Mouse (Mus musculus) myocyte (in vitro differentiated cells): ENCODE results near the gene Olfr1371. TPM values are rescaled to one million over a fixed set of nuclear protein-coding genes. Genes with fewer than 3 reads are reported as not detected.

ENCODE experiments used
- H3K27me3 ChIP-seq: one replicate; pipeline ENCODE4 v1.6.1; 2011; ENCODE audit not compliant: control insufficient read depth, insufficient read depth, insufficient read length
- H3K36me3 ChIP-seq: one replicate; pipeline ENCODE4 v1.6.1; 2011; ENCODE audit not compliant: control insufficient read depth, insufficient read depth
- H3K4me2 ChIP-seq: one replicate; pipeline ENCODE4 v1.6.1; 2011; ENCODE audit warnings: low read depth, control low read depth
- H3K4me3 ChIP-seq: one replicate; pipeline ENCODE4 v1.5.1; 2011; ENCODE audit warnings: mild to moderate bottlenecking, control low read depth, moderate library complexity
- H3K79me2 ChIP-seq: one replicate; pipeline ENCODE4 v1.6.1; 2011; ENCODE audit not compliant: control insufficient read depth, insufficient read depth
- H3ac ChIP-seq: one replicate; pipeline ENCODE4 v1.6.1; 2011; ENCODE audit not compliant: control insufficient read depth, insufficient read length
- CEBPB ChIP-seq: IDR thresholded peaks from 2 replicates; pipeline ENCODE4 v1.6.1; 2011; ENCODE audit warnings: mild to moderate bottlenecking, moderate library complexity; ENCODE audit not compliant: poor library complexity, insufficient read depth, severe bottlenecking
- E2F4 ChIP-seq: IDR thresholded peaks from one replicate; pipeline ENCODE4 v1.6.1; 2011; ENCODE audit warnings: mild to moderate bottlenecking, control low read depth, moderate library complexity; ENCODE audit not compliant: insufficient read depth
- MAX ChIP-seq: IDR thresholded peaks from one replicate; pipeline ENCODE4 v1.6.1; 2011; ENCODE audit warnings: low read depth, mild to moderate bottlenecking, control low read depth
- MYOD1 ChIP-seq, 3 experiments: IDR thresholded peaks; one replicate each; pipeline ENCODE4 v1.6.1; 2011; ENCODE audit warnings: control low read depth in 2 of 3, low read depth in 2 of 3, mild to moderate bottlenecking in 2 of 3, moderate library complexity in 1 of 3; ENCODE audit not compliant: insufficient read length in 2 of 3, control insufficient read depth in 1 of 3
- MYOG ChIP-seq, 3 experiments: IDR thresholded peaks; one replicate each; pipeline ENCODE4 v1.6.1; 2011; ENCODE audit warnings: control low read depth in 2 of 3, low read depth in 2 of 3, mild to moderate bottlenecking in 2 of 3; ENCODE audit not compliant: insufficient read length in 2 of 3, control insufficient read depth in 1 of 3, insufficient read depth in 1 of 3
- POLR2A ChIP-seq: IDR thresholded peaks from one replicate; pipeline ENCODE4 v1.6.1; 2011; ENCODE audit warnings: low read depth, mild to moderate bottlenecking, control low read depth, moderate library complexity; ENCODE audit not compliant: insufficient read length
- POLR2AphosphoS2 ChIP-seq: IDR thresholded peaks from one replicate; pipeline ENCODE4 v1.6.1; 2011; ENCODE audit warnings: low read depth, control low read depth; ENCODE audit not compliant: insufficient read length
- REST ChIP-seq: IDR thresholded peaks from one replicate; pipeline ENCODE4 v1.6.1; 2011; ENCODE audit warnings: mild to moderate bottlenecking, control low read depth, moderate library complexity; ENCODE audit not compliant: insufficient read depth, insufficient read length
- SRF ChIP-seq: IDR thresholded peaks from one replicate; pipeline ENCODE4 v1.6.1; 2011; ENCODE audit warnings: low read depth; ENCODE audit not compliant: control insufficient read depth, insufficient read length
- TCF12 ChIP-seq: IDR thresholded peaks from one replicate; pipeline ENCODE4 v1.6.1; 2011; ENCODE audit warnings: mild to moderate bottlenecking, control low read depth; ENCODE audit not compliant: poor library complexity, insufficient read depth, severe bottlenecking
- TCF3 ChIP-seq: IDR thresholded peaks from one replicate; pipeline ENCODE4 v1.6.1; 2011; ENCODE audit warnings: low read depth, control low read depth; ENCODE audit not compliant: insufficient read length
- USF1 ChIP-seq: IDR thresholded peaks from one replicate; pipeline ENCODE4 v1.6.1; 2011; ENCODE audit warnings: low read depth, mild to moderate bottlenecking, control low read depth, moderate library complexity
- polyA plus RNA-seq: library from polyadenylated mRNA; unstranded; fragments of >200 nt; fragmentation: generic; extraction: Trizol; gene quantifications from one replicate; pipeline ENCODE4 v1.2.1, GENCODE M21; 2012; ENCODE audit warnings: missing spikeins

The Olfr1371 gene
- polyA plus RNA-seq, 1 experiment: not detected

- no peaks in the 10 kb centered on the region for H3K27me3 ChIP-seq
- peaks cover 6% of the 10 kb centered on the region for H3K36me3 ChIP-seq
- no peak overlapping the region for H3K4me2 ChIP-seq
- no peak overlapping the region for H3ac ChIP-seq
- no peaks in the 10 kb centered on the region for H3K79me2 ChIP-seq
- TF ChIP-seq E2F4 (no peak), POLR2A (no peak), TCF12 (no peak), USF1 (no peak), MAX (no peak), TCF3 (no peak), CEBPB (no peak), MYOG (IDR thresholded peaks at IDR 0.05; ENCODE audit: control insufficient read depth in 1 of 3, insufficient read depth in 1 of 3, insufficient read length in 2 of 3, low read depth in 2 of 3) (peak in 1 of 3 experiments; percentile 57), MYOD1 (IDR thresholded peaks at IDR 0.05; ENCODE audit: control insufficient read depth in 1 of 3, insufficient read length in 2 of 3, low read depth in 2 of 3) (peak in 1 of 3 experiments; percentile 1), REST (no peak), POLR2AphosphoS2 (no peak), SRF (no peak)
- H3K4me3 ChIP-seq: no peak overlapping the region
Observed at GRCm38 (mm10) chr11:52257376-52257775, 43.6 kb upstream of the Olfr1371 start.

- TF ChIP-seq POLR2AphosphoS2 (peak; percentile 23), CEBPB (no peak)
Observed at GRCm38 (mm10) chr11:52255077-52255476, 41.3 kb upstream of the Olfr1371 start.

GRCm38 (mm10) chr11:52253674-52254375, 40.0 kb upstream of the Olfr1371 start:
- no peaks in the 10 kb centered on the region for H3K27me3 ChIP-seq
- H3K79me2 ChIP-seq: no peaks in the 10 kb centered on the region
- peaks cover 10% of the 10 kb centered on the region for H3K36me3 ChIP-seq
- no peak overlapping the region for H3K4me3 ChIP-seq
- no peak overlapping the region for H3ac ChIP-seq
- no peak for TF ChIP-seq SRF
- no peak for TF ChIP-seq CEBPB
- TF ChIP-seq POLR2AphosphoS2: no peak
- TF ChIP-seq MYOG (IDR thresholded peaks at IDR 0.05; ENCODE audit: control insufficient read depth in 1 of 3, insufficient read depth in 1 of 3, insufficient read length in 2 of 3, low read depth in 2 of 3): no peak
- no peak for TF ChIP-seq MYOD1 (IDR thresholded peaks at IDR 0.05; ENCODE audit: control insufficient read depth in 1 of 3, insufficient read length in 2 of 3, low read depth in 2 of 3)
- TF ChIP-seq TCF3: no peak
- no peak for TF ChIP-seq USF1
- no peak overlapping the region for H3K4me2 ChIP-seq

More at GRCm38 (mm10) chr11:52255077-52255476, 41.3 kb upstream of the Olfr1371 start:
- no peak overlapping the region for H3ac ChIP-seq
- H3K79me2 ChIP-seq: no peaks in the 10 kb centered on the region
- H3K27me3 ChIP-seq: no peaks in the 10 kb centered on the region
- peaks cover 10% of the 10 kb centered on the region for H3K36me3 ChIP-seq
- no peak overlapping the region for H3K4me2 ChIP-seq
- no peak overlapping the region for H3K4me3 ChIP-seq

- TF ChIP-seq MAX (no peak), CEBPB (no peak), SRF (no peak), MYOG (IDR thresholded peaks at IDR 0.05; ENCODE audit: control insufficient read depth in 1 of 3, insufficient read depth in 1 of 3, insufficient read length in 2 of 3, low read depth in 2 of 3) (peak in 2 of 3 experiments; percentile 34 to 70), POLR2AphosphoS2 (peak; percentile 26), POLR2A (no peak), MYOD1 (IDR thresholded peaks at IDR 0.05; ENCODE audit: control insufficient read depth in 1 of 3, insufficient read length in 2 of 3, low read depth in 2 of 3) (peak in 1 of 3 experiments; percentile 67)
- Histone ChIP-seq H3K4me2 (peak overlapping the region; percentile 46), H3K36me3 (peaks cover 10% of the 10 kb centered on the region), H3K27me3 (no peaks in the 10 kb centered on the region), H3K4me3 (no peak overlapping the region), H3K79me2 (no peaks in the 10 kb centered on the region), H3ac (no peak overlapping the region)
Observed at GRCm38 (mm10) chr11:52252692-52253091, 38.9 kb upstream of the Olfr1371 start.

- TF ChIP-seq REST (no peak), MYOG (IDR thresholded peaks at IDR 0.05; ENCODE audit: control insufficient read depth in 1 of 3, insufficient read depth in 1 of 3, insufficient read length in 2 of 3, low read depth in 2 of 3) (peak in 2 of 3 experiments; percentile 77 to 87), POLR2A (peak; percentile 16), USF1 (no peak), MYOD1 (IDR thresholded peaks at IDR 0.05; ENCODE audit: control insufficient read depth in 1 of 3, insufficient read length in 2 of 3, low read depth in 2 of 3) (peak; percentile 35 to 89 (median 67))
- H3K79me2 ChIP-seq: no peaks in the 10 kb centered on the region
- H3K36me3 ChIP-seq: peaks cover 12% of the 10 kb centered on the region
- H3ac ChIP-seq: no peak overlapping the region
- no peak overlapping the region for H3K4me3 ChIP-seq
- no peak overlapping the region for H3K4me2 ChIP-seq
- no peaks in the 10 kb centered on the region for H3K27me3 ChIP-seq
Observed at GRCm38 (mm10) chr11:52251770-52252169, 38.0 kb upstream of the Olfr1371 start.
